Mouse (Mus musculus): ENCODE measurements around the gene Mrap2.

The Mrap2 gene

GRCm38 (mm10) chr9:87152641-87153325, 8.7 kb downstream of the Mrap2 start:
- H3K27me3 ChIP-seq (ENCODE audit: control insufficient read depth, insufficient read depth, low read length, poor library complexity, severe bottlenecking) = no peaks in the 10 kb centered on the region
- no peaks in the 10 kb centered on the region for H3K36me3 ChIP-seq (ENCODE audit: control insufficient read depth, insufficient read depth, low read length, poor library complexity, severe bottlenecking)
- DNase-seq (ENCODE audit: low read depth, low spot score) = no peak

DNA sequence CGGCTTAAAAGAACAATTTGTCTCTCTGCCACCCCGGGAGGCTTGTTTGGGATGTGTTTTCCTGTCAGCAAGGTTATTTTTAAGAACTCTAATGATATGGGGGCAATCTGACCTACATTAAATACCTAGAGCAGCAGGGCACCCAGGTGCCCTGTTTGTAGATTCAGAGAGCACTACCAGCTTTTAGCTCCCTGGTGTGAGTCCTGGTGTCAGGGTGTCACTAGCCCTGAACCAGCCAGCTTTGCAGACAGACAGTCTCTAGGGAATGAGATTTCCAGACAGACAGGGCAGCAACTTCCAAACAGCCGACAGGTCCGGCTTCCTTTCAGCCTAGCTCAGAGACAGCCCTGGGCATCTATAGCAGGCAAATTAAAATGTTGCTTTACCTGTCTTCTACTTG, 18.5 kb downstream of the Mrap2 start:
- H3K27me3 ChIP-seq (ENCODE audit: control insufficient read depth, insufficient read depth, low read length, poor library complexity, severe bottlenecking) = no peaks in the 10 kb centered on the region
- no peak for DNase-seq (ENCODE audit: low read depth, low spot score)
- no peaks in the 10 kb centered on the region for H3K36me3 ChIP-seq (ENCODE audit: control insufficient read depth, insufficient read depth, low read length, poor library complexity, severe bottlenecking)

DNA sequence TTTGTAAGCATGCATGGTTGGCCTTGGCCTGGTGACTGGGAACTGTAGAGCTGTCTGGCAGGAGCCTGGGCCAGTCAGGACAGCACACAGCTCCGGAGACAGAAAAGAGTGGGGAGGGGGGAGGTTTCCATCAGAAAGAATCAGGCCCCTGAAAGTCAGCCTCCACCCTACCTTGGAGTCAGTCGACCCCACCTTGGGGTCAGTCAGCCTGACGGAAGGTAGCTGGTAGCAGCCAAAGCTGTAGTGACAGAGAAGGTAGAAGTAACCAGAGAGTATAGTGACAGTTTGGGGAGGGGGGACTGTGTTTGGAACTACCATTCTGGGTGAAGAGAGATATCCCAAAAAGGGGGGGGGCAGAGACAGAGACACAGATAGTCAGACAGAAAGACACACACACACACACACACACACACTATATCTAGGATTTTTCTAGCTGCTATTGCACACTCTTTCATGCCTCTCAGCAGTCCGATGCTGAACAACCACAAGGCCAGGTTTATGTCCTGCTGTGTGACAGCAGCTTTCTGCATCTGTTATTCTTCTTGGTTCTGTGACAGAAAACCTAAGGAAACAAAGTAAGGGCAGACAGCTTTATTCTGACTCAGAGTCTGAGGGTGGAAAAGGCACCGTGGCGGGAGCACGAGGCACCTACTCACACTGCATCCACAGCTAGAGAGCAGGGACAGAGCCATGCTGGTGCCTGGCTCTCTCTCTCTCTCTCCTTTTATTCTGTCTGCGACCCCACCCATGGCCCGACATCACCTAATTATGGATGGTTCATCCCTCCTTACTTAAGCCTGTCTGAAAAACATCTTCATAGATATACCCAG, 23.1 kb downstream of the Mrap2 start:
- H3K27me3 ChIP-seq (ENCODE audit: control insufficient read depth, insufficient read depth, low read length, poor library complexity, severe bottlenecking) = no peaks in the 10 kb centered on the region
- no peak for DNase-seq (ENCODE audit: low read depth, low spot score)
- H3K36me3 ChIP-seq (ENCODE audit: control insufficient read depth, insufficient read depth, low read length, poor library complexity, severe bottlenecking) = no peaks in the 10 kb centered on the region

DNA sequence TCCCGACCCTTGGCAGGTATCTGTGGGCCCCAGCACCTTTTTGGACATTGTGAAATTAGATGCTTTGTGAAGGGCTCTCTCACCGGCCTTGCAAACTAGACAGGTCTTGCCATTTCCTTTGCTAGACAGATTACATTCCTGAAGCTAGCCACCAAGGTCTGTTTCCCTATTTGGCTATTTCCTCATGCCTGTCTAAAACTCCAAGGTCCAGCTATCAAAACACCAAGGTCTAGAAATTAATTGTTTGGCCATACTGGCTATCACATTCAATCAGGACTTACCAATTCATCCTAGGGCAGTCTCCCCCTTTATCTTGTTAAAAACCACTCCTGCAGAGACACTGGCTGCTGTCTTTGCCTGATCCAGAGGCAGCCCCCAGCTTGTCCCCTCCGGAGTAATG, 23.9 kb downstream of the Mrap2 start:
- DNase-seq (ENCODE audit: low read depth, low spot score) = no peak
- Histone ChIP-seq H3K27me3 (ENCODE audit: control insufficient read depth, insufficient read depth, low read length, poor library complexity, severe bottlenecking) (no peaks in the 10 kb centered on the region), H3K36me3 (ENCODE audit: control insufficient read depth, insufficient read depth, low read length, poor library complexity, severe bottlenecking) (no peaks in the 10 kb centered on the region)

DNA sequence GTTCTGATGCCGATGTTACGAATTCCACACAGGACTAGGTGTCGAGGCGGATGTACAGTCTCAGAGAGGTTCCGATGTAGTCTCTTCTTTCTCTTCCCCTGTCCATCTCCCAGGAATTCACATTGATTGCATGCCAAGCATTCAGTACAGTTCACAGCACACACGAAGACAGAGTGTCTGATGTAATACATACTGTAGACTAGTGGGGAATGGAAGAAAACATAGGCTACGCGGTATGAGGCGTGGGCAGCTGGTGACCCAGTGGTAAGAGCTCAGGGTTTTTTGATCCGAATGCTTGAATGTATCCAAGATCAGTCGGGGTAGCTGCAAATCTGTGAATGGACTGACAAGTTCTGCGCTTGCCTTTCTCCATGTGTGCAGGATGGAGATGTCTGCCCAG, 25.0 kb downstream of the Mrap2 start:
- no peaks in the 10 kb centered on the region for H3K36me3 ChIP-seq (ENCODE audit: control insufficient read depth, insufficient read depth, low read length, poor library complexity, severe bottlenecking)
- DNase-seq (ENCODE audit: low read depth, low spot score) = no peak
- no peaks in the 10 kb centered on the region for H3K27me3 ChIP-seq (ENCODE audit: control insufficient read depth, insufficient read depth, low read length, poor library complexity, severe bottlenecking)

- DNase-seq (ENCODE audit: low read depth, low spot score) = no peak
- H3K36me3 ChIP-seq (ENCODE audit: control insufficient read depth, insufficient read depth, low read length, poor library complexity, severe bottlenecking) = no peaks in the 10 kb centered on the region
- no peaks in the 10 kb centered on the region for H3K27me3 ChIP-seq (ENCODE audit: control insufficient read depth, insufficient read depth, low read length, poor library complexity, severe bottlenecking)
Measured at GRCm38 (mm10) chr9:87170891-87171290, 26.8 kb downstream of the Mrap2 start.

DNA sequence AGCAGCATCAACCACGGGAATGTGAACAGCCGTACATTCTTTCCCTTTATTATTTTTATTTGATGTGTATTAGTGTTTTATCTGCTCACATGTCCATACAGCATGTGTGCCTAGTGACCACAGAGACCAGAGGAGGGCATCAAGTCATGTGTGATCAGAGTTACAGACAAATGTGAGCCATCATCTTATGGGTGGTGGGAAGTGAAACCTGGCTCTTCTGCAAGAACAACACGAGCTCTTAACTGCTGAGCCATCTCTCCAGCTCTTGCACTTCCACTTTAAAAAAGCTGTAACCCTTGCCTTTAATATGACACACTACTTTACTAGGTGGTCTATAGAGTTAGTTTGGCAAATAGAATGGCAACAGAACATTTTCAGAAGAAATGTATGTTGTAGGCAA, 27.4 kb downstream of the Mrap2 start:
- no peaks in the 10 kb centered on the region for H3K27me3 ChIP-seq (ENCODE audit: control insufficient read depth, insufficient read depth, low read length, poor library complexity, severe bottlenecking)
- DNase-seq (ENCODE audit: low read depth, low spot score) = peak; percentile 8

GRCm38 (mm10) chr9:87178534-87178933, 34.4 kb downstream of the Mrap2 start:
- no peak for DNase-seq (ENCODE audit: low read depth, low spot score)
- no peaks in the 10 kb centered on the region for H3K36me3 ChIP-seq (ENCODE audit: control insufficient read depth, insufficient read depth, low read length, poor library complexity, severe bottlenecking)
- H3K27me3 ChIP-seq (ENCODE audit: control insufficient read depth, insufficient read depth, low read length, poor library complexity, severe bottlenecking) = no peaks in the 10 kb centered on the region

More for the DNA sequence above, 27.4 kb downstream of the Mrap2 start:
- H3K36me3 ChIP-seq (ENCODE audit: control insufficient read depth, insufficient read depth, low read length, poor library complexity, severe bottlenecking) = no peaks in the 10 kb centered on the region

DNA sequence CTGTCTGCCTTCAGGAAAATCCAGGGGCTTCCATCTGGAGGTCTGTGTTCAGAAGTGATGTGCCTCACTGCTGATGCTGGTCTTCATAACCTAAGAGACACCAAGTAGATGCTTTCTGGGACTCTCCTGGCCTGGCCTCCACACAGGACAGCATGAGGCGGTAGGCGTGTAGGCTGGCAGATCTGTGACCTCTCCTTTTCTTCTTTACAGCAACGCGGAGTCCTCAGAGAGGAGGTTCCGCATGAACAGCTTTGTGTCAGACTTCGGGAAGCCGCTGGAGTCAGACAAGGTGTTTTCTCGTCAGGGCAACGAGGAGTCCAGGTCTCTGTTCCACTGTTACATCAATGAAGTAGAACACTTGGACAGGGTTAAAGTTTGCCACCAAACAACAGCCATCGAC, 38.1 kb downstream of the Mrap2 start:
- H3K27me3 ChIP-seq (ENCODE audit: control insufficient read depth, insufficient read depth, low read length, poor library complexity, severe bottlenecking) = no peaks in the 10 kb centered on the region
- DNase-seq (ENCODE audit: low read depth, low spot score) = no peak
- no peaks in the 10 kb centered on the region for H3K36me3 ChIP-seq (ENCODE audit: control insufficient read depth, insufficient read depth, low read length, poor library complexity, severe bottlenecking)

DNA sequence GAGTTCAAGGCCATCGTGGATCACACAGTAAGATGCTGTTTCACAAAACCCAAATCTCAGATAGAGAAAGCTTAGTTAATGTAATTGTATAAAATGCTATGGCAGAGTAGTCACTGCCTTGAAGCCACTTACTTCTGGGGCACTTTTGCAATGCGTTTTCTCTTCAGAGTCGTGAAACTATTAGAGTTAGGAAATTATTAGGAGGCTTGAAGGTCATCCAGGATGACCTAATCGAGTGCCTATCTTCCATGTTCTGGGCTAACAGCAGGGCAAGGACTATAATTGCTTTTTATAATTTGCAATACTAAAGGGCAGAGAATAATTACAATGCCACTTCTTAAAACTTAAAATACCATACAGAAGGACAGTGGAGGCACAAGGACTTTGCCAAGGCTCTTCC, 43.2 kb downstream of the Mrap2 start:
- DNase-seq (ENCODE audit: low read depth, low spot score) = no peak
- no peaks in the 10 kb centered on the region for H3K27me3 ChIP-seq (ENCODE audit: control insufficient read depth, insufficient read depth, low read length, poor library complexity, severe bottlenecking)
- peaks cover 9% of the 10 kb centered on the region for H3K36me3 ChIP-seq (ENCODE audit: control insufficient read depth, insufficient read depth, low read length, poor library complexity, severe bottlenecking)

GRCm38 (mm10) chr9:87193721-87194120, 49.6 kb downstream of the Mrap2 start:
- Histone ChIP-seq H3K27me3 (ENCODE audit: control insufficient read depth, insufficient read depth, low read length, poor library complexity, severe bottlenecking) (no peaks in the 10 kb centered on the region), H3K36me3 (ENCODE audit: control insufficient read depth, insufficient read depth, low read length, poor library complexity, severe bottlenecking) (peaks cover 23% of the 10 kb centered on the region)
- DNase-seq (ENCODE audit: low read depth, low spot score) = no peak

DNA sequence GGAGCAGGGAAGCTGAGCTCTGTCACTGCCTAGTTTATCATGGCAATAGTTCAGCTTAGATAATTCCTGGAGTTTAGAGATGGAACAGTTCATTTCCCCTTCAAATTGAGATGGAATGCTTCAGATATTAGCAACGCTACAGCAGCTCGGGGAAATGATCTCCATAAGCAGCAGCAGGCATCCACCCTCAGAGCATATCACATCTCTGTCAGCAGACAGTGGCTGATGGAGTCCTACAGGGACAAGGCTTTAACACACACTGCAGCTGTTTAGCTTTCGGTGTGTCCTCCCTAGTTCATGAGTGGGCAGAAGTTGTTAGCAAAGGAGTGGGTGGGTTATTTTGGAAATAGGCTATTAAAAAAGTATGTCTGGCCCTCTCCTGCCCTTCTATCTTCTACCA, 53.2 kb downstream of the Mrap2 start:
- peaks cover 14% of the 10 kb centered on the region for H3K36me3 ChIP-seq (ENCODE audit: control insufficient read depth, insufficient read depth, low read length, poor library complexity, severe bottlenecking)
- H3K27me3 ChIP-seq (ENCODE audit: control insufficient read depth, insufficient read depth, low read length, poor library complexity, severe bottlenecking) = no peaks in the 10 kb centered on the region
- no peak for DNase-seq (ENCODE audit: low read depth, low spot score)

- DNase-seq (ENCODE audit: low read depth, low spot score) = no peak
- no peaks in the 10 kb centered on the region for H3K27me3 ChIP-seq (ENCODE audit: control insufficient read depth, insufficient read depth, low read length, poor library complexity, severe bottlenecking)
- H3K36me3 ChIP-seq (ENCODE audit: control insufficient read depth, insufficient read depth, low read length, poor library complexity, severe bottlenecking) = peaks cover 8% of the 10 kb centered on the region
Measured at GRCm38 (mm10) chr9:87198036-87198435, 53.9 kb downstream of the Mrap2 start.

GRCm38 (mm10) chr9:87200426-87200825, 56.3 kb downstream of the Mrap2 start:
- DNase-seq (ENCODE audit: low read depth, low spot score) = no peak
- peaks cover 2% of the 10 kb centered on the region for H3K36me3 ChIP-seq (ENCODE audit: control insufficient read depth, insufficient read depth, low read length, poor library complexity, severe bottlenecking)
- no peaks in the 10 kb centered on the region for H3K27me3 ChIP-seq (ENCODE audit: control insufficient read depth, insufficient read depth, low read length, poor library complexity, severe bottlenecking)

- Histone ChIP-seq H3K36me3 (ENCODE audit: control insufficient read depth, insufficient read depth, low read length, poor library complexity, severe bottlenecking) (peaks cover 2% of the 10 kb centered on the region), H3K27me3 (ENCODE audit: control insufficient read depth, insufficient read depth, low read length, poor library complexity, severe bottlenecking) (no peaks in the 10 kb centered on the region)
- DNase-seq (ENCODE audit: low read depth, low spot score) = no peak
Measured at GRCm38 (mm10) chr9:87200919-87201318, 56.8 kb downstream of the Mrap2 start.
